Mouse (Mus musculus) embryo, embryonic 10 days (tissue): Measurements from ENCODE around the gene Cdcp1.
A peak's percentile ranks its signal among the peaks of the same experiment; 100 is the strongest.

Experiments
- DNase-seq: peaks from one replicate; pipeline ENCODE4 v3.0.0-alpha.2; 2015; ENCODE audit warnings: low spot score

The Cdcp1 gene

DNA sequence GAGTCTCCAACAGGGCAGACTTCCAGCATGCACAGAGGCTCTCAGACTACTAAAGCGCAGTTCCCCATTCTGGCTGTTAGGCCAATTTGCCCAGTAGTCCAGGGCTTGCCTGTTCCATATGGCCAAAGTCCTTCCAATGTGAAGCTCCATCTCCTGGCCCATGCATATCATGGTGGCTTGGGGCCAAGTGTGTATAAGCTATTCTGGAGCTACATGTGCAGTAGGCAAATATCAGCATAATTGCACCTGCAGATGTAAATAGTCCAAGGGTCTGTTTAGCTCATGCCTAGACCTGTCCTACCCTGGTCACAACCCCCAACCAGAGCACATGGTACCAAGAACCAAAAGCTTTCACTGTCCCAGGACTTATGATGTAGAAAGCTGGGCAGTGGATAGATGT, 7.9 kb downstream of the Cdcp1 start:
- no peak for DNase-seq

DNA sequence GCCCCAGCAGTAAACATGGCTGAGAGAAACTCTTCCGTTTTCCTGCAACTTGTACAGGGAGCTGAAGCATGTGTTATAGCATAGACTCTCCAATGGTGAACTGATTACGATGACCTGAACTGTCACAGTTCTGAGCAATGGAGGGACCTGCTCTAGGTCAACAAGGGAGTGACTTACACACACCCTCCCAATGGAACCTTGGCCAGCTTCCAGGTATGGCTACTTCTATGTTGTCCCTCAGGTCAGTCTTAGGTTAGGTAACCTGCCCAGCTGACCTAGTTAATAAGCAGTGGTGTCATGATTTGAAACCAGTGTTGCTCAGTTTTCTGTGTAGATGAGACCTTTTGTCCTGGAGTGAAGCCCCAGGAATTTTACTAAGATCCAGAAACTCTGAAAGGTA, 8.9 kb downstream of the Cdcp1 start:
- DNase-seq: no peak

DNA sequence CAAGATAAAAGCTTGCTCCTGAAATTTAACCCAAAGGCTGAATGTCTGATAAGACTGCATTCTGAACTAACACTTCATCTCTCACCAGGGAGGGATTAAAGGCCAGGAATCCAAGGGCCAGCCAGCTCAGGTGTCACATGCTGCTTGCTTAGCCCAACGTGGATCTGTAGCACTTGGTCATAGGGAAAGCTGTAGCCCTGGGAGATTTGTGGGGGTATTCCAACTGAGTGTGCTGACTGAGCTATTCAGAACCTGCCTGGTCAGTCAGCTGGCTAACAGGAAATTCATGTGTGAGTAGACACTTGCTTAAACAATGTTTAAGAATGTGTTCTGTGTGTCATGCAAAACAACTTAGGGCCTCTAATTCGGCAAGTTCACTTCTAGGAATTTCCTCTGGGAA, 9.3 kb downstream of the Cdcp1 start:
- DNase-seq: no peak

DNA sequence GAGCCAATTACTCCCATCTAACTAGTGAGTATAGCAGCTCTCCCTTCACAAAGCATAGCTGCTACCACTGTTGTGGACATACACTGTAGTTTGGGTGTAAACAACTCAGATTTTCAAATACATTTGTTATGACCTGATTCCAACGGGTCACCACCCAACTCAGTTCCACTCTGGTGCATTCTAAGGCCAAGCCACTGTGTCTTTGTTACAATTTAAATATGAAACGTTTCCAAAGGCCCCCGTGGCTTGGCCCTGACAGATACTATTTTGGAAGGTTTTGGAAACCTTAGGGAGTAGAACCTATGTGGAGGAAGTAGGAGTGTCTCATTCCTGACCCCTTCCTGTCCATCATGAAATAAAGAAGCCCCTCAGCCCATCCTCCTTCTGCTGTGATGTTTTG, 15.7 kb downstream of the Cdcp1 start:
- DNase-seq: no peak

DNA sequence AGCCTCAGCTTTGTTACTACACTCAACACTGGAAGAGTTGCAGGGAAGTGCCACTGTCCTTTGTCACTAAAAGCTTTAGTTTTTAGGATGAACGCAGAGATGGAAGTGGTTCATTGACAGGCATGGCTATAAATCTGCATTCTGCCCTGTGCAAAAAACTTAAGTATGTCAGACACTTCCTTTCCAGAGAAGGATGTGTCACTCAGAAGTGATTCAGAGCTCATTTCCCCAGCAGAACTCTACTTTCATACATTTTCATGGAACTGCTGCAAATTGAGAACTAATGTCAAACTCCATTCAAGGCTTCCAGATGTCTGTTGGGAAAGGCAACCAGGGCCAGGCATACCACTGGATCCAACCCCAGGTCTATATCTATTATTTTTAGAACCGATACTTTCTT, 27.6 kb downstream of the Cdcp1 start:
- DNase-seq: no peak

DNA sequence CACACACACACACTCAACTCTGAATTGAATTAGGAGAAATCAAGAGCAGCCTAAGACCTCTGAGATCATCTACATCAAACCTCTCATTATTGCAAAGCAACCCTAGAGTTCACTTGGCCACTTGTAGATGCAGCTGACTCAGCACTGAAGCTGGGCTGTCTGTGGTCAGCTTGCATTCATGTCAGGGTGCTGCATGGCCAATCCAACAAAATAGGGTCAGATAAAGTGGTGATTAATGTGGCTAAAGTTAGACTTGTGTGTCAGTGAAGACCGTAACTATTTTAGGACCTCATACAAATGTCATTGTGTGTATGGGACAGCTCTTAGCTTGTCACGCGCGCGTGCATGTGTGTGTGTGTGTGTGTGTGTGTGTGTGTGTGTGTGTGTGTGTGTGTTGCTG, 28.2 kb downstream of the Cdcp1 start:
- no peak for DNase-seq

DNA sequence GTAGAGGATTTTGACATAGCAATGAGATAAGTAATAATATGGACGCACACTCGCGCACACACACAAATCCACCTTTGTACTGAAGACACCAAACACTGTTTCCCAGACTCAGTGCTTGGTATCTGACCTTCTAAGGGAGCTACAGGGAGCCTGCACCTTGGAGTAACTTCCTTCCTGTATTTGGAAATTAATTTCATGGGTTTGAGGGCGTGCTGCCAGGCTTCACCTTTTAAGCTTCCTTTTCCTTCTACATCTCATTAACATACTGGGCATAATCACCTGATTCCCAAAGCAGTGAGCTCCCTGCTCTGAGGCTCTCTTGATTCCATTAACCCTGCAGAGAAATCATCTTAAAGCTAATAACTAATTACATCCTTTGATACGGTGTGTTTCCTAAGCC, 29.7 kb downstream of the Cdcp1 start:
- DNase-seq: no peak

DNA sequence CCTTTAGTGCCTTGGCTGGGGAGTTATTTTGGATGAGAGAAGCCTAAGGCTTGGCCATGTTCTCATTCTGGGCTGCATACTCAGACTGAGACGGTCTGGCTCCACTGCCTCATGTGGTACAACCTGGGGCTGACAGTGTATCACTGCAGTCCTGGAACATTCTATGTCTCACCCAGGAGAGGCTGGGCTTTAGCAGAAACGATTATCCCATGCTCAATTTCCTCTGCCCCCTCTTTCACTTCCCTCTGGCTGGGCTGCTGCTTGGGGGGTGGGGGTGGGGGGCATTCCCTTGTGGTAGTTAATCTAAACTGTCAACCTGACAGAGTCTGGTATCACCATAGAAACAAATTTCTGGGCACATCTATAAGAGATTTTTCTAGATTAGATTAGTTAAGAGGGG, 30.3 kb downstream of the Cdcp1 start:
- no peak for DNase-seq

DNA sequence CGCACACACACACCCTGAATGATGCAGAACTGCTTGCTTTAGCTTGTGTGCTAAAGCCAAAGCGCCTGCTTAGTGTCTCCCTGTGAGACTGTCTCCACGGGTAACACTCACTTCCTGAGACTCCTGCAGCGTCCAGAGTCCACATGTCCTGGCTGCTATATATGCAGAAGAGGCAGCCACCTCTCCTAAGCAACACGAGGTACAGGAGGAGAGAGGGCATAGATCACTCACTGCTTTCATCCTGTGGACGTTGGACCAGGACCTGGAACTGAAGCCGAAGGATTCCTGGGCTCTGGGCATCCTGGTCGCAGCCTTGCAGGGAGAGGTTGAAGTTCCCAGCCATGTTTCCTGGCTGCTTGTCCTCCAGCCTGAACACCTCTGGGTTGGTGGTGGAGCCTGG, 32.6 kb downstream of the Cdcp1 start:
- DNase-seq: no peak

DNA sequence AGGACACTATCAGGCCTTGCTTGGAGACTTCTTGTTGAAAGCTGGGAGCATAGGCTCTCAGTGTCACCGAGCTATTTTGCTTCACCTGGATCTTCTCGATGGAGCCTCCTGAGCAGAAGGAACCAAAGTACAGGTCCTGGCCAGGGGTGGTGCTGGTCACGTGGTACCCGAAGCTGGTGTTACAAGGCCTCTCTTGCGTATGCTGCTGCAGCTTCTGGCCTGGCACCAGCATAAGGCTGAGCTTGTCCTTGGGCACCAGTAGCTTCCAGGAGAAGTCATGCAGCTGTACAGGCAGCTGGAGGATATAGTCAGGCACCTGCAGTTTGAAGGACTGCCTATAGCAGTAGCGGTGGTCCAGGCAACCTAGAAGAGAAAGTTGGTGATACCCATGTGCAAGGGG, 35.8 kb downstream of the Cdcp1 start:
- DNase-seq: no peak

DNA sequence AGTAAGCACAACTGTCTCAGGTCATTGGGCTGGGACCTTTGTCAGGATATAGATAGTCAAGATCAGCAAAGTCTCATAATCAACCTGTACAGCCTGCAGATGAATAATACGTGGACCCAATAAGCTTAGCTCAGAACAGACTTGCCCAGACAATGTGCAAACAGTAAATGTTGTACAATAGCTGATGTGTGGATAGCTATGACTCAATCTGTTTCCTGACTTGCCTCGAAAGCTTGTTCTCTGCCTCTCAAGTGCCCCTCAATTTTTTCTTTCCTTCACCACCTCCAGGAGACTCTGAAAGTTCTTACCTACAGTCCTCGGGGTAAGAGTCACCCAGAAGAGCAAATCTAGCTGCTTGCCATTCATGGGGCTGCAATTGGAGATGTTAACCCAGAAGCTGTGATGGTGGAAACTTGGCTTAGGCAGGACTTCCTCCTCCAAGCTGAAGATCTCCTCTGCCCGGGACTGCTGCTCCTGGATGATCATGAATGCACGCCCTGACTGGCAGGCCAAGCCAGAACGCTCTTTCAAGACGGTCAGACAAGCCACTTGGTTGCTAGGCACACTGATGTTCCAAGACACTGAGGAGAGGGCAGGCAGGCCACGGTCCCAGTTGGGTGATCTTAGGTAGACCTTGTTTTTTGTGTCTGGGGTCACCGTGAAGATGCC, 38.3 kb downstream of the Cdcp1 start:
- DNase-seq: no peak

DNA sequence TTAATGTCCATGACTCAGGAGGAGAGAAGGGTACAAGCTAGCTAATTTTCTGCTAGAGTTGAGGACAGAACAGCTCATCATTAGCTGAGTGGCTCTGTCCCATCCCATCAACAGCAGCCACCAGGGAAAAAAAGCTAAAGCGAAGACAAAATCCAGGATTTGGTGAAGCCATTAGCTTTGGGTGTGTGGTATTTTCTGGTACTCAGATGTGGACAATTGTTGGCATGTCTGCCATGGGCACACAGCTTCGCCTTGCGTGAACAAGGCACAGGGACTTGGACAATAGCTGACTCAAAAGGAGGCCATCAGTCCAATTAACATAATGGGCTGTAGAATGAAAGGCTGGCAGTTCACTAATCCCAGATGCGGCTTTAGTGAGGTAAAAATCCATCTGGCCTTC, 41.5 kb downstream of the Cdcp1 start:
- DNase-seq: no peak

DNA sequence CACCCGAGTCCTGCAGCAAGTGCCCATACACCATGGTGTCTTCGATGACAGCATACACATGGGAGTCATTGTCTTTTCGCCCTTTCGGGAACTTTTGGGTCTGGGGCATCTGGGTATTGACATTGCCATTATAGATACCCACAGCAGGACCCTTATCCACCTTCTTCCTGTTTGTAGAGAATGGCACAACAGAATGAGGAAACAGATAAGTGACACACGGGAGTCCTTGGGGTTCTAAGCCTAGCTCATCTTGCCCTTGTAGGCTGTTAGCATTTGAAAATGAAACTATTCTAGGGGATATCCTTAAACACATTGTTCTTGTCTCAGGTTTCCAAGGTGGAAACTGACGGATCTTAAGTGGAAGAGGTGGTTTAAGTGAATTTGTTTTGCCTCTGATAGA, 42.1 kb downstream of the Cdcp1 start:
- no peak for DNase-seq

DNA sequence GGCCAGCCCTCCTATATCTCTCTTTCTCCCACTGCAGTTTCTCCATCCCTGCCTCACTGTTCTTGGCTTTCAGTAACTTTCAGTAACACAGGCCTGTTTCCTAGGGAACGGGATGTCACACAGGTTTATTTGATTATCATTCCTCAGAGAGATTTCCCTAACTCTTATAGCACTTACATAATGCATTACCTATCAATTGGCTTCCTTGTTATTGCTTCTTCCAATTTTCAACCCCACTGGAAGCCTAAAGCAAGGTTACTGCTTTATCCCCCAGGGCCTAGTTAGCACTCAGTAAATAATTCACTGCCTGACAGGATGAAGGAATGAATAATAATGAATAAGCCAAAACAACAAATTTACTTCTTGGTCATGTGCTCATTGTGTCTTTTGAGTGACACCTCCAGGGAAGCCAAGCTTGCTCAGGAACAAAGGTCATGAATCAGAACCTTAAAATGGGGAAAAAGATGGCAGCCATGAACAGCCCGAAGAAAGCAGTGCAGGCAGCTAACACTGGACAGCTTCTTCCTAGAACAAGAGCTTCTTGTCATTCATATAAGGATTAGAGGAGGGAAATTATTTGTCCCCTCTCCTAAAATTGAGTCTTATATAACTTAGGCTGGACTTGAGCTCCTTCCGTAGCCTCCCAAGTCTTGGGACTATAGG, 49.9 kb downstream of the Cdcp1 start:
- DNase-seq: no peak

DNA sequence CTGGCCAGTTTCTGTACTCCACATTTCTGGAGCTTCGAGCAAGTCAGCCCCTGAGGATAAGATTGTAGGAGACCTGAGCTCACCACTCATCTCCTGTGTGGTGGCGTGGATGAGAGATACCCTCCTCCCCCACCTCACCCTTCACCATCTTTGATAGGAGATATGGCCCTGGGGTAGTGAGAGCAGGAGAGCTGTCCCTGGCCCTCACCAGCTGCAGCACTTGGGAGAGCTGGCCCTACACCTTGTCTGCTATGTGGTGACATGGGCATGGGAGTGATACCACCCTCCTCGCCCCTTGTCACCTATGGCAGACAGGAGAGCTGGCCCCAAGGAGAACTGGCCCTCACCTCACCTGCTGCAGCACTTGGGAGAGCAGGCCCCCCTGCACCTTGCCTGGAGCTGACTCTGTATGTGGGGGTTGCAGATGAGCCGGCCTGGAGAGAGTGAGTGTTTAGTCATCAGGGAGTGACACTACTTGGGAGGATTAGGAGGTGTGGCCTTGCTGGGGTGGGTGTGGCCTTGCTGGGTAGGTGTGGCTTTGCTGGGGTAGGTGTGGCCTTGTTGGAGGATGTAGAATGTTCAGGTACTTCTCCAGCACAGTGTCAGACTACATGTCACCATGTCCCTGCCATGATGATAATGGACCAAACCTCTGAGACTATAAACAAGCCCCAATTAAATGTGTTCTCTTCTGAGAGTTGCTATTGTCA, 52.7 kb downstream of the Cdcp1 start:
- no peak for DNase-seq

DNA sequence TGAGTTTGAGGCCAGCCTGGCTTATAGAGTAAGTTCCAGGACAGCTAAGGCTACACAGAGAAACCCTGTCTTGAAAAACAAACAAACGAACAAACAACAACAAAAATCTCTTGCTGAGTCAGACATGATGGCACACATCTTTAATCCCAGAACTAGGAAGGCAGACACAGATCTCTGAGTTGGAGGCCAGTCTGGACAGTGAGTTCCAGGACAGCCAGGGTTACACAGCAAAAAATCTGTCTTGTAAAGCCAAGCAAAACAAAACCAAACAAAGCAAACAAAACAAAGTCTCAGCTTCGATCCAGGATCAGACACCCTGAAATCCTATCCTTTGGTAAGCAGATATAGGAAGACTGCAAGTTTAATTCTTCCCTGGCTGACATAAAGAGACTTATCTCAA, 54.0 kb downstream of the Cdcp1 start:
- no peak for DNase-seq

DNA sequence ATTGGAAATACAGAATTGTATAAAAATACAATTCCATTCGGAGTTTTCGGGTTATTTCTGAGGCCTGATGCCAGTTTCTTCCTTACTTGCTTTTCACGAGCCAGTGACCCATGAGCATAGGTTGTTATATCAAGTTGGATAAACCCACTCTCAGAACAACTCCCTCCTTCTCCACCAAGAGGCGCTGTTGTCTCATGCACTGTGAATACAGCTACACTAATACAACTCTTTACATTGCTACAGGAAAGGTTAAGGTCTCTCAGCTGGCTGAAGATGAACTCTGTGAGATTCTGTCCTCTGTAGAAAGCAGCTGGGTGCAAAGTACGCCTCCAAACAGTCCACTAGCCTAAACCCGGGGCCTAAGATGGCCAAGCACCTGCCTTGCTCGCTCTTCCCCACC, 56.5 kb downstream of the Cdcp1 start:
- DNase-seq: peak; percentile 79

DNA sequence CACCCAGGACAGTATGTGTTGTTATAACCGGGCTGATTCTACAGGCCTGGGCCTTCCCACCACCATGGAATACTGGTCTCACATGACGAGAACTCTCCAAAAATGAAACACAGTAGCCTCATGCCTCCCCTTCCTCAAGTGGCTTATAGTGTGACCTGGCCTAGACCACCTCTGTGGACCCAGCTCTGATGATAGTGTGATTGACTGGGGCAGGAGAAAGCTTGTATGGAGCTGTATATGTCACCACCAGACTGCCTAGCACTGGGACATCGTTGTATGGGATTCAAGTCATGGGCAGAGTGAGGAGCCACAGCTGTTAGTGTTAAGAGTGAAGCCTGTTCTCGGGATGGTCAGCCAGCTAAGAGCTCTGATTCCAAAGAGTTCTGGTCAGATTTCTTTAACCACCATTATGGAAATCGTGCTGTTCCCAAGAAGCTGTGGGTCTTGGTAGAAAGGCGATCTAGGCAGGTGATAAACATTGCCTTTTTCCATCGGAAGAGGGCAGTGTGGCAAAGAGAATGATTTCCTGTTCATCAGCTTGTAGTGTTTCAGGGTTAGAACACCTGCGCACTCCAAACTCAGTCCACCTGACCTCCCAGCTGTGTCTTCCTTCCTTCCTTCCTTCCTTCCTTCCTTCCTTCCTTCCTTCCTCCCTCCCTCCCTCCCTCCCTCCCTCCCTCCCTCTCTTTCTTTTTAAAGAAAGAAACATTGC, 57.6 kb downstream of the Cdcp1 start:
- peak; percentile 70 for DNase-seq

DNA sequence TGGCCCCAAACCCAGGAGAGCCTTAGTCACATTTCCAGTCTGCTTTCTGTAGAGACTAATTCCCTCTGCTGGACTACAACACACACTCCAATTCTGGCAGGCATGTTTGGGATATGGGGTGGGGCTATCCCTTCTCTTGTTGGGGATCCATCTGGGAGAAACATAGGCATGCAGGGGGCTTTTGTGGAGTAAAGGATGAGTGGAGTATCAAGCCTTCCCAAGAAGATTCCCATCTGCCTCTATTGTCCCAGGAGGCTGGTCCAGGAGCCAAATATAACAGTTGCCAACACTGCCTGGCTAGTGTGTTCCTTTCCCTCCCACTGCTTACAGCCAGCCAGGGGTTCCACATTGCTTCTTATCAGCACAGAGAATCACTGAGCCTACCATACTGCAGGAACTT, 58.1 kb downstream of the Cdcp1 start:
- no peak for DNase-seq

DNA sequence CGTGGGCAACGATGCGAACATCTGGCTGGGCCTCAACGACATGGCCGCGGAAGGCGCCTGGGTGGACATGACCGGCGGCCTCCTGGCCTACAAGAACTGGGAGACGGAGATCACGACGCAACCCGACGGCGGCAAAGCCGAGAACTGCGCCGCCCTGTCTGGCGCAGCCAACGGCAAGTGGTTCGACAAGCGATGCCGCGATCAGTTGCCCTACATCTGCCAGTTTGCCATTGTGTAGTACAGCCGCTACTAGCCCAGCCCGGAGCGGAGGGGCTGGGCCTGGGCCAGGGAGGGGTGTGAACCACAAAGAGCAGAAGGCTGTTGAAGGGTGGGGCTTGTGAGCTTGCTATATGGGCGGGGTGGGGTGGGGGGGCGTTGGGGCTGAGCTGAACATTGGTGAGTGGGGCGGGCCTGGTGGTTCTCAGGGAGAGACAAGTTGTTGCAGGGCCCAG, 58.9 kb downstream of the Cdcp1 start:
- peak; percentile 23 for DNase-seq

DNA sequence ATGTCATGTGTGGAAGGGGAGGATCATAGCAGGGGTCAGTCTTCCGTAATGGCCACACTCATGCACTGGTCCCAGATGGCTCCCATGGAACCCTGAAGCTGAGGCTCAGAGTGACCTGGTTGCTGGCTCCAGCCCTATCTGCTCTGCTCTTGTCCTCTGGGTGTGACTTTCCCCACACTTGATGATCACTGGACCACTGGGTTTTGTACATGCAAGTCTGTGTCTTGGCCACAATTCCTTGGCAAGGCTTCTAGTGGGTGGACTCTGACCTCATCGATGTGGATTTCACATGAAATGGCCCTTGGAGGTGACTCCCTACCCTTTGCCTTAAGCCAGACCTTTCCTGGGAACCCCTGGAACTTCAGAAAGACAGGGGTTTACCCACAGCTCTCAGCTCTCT, 62.7 kb downstream of the Cdcp1 start:
- DNase-seq: no peak

DNA sequence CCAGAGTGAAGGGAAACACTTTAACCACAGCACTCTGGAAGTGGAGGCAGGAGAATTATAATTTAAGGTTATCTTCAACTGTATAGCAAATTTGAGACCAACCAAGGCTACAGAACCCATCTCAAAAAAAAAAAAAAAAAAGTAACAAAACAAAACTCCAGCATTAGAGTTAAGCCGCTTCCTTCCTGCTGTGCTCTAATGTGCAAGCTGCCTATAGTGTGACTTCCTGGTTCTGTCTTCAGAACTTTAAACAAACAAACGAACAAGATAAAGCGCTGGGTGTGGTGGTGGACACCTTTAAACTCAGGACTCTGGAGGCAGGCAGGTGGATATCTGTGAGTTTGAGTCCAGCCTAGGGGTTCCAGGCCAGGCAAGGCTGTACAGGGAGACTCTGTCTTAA, 63.8 kb downstream of the Cdcp1 start:
- no peak for DNase-seq

DNA sequence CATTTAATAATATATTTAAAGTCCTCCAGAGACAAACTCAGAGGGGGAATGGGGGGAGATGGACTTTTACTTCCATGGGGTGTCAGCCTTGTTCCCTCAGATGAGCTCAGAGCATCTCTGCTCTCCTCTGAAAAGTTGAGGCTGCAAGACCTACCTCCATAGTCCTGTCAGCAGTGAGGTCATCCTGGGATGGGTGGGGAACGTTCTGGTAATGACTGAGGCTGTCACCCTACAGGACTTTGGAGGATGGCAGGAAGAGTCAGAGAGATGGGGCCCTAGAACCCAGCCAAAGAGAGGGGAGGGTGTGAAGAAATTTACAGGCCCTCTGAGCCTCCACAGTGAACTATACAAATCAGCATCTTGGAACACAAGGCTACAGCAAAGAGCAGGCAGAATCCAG, 64.3 kb downstream of the Cdcp1 start:
- no peak for DNase-seq
